Mouse (Mus musculus): ENCODE measurements around the gene Itga1. TPM values are rescaled to one million over a fixed set of nuclear protein-coding genes. Genes with fewer than 3 reads are reported as not detected.
A peak's percentile ranks its signal among the peaks of the same experiment; 100 is the strongest.

Itga1 gene
- polyA plus RNA-seq, 1 experiment from 2014 or later: 26.8 TPM

DNA sequence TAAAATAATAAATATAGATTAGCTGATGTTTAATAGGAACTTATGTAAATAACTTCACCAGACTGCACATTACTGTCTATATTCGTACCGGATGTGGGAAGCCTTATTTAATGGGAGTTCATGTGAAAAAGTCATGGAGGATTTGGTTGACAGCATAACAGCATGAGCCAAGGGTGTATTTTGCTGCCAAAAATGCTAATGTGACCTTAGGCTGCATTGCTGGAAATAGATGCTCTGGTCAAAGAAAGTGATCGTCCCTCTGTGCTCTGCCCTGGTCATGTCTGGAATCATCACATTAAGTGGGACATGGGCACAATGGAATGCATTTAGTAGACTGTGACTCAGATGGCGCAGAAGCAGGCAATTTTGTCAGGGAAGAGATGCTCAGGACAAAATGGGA, 64.5 kb downstream of the Itga1 start:
- Histone ChIP-seq H3K9ac (no peak overlapping the region), H3K4me3 (replicated peaks) (no peak overlapping the region), H3K9me3 (replicated peaks) (no peaks in the 10 kb centered on the region), H3K27ac (0 out of 2 replicates have a peak overlapping the region, but pooled peaks have one; percentile 22), H3K36me3 (no peaks in the 10 kb centered on the region), H3K27me3 (no peaks in the 10 kb centered on the region), H3K4me1 (peaks cover 7% of the 10 kb centered on the region; the same call in 1 of the 2 replicates), H3K4me2 (no peak overlapping the region)
- WGBS: 69% methylated on average over 4 of the region's 4 CpGs
- no peak for ATAC-seq (replicated peaks; ENCODE audit: low FRiP score)

DNA sequence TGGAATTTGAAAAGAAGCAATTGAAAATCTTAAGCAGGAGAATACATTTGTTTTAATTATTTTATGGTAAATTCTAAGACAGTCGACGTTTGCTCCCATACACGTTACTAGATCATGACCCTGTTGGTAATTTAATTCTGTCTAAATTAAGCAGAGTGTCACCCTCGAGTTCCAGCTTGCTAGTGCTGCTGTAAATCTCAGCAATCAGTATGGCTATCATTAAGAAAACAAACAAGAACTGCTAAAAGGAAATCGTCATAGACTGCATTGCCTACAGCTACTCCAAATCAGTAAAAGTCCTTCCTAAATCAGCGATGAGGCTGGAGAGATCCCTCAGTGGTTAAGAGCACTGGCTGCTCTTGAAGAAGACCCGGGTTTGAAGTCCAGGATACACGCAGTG, 66.4 kb downstream of the Itga1 start:
- WGBS: 34% methylated on average over 8 of the region's 8 CpGs
- 0 out of 2 replicates have a peak, but pooled peaks have one; percentile 20 for ATAC-seq (replicated peaks; ENCODE audit: low FRiP score)
- Histone ChIP-seq H3K4me3 (replicated peaks) (no peak overlapping the region), H3K36me3 (no peaks in the 10 kb centered on the region), H3K9ac (no peak overlapping the region), H3K9me3 (replicated peaks) (no peaks in the 10 kb centered on the region), H3K27ac (no peak overlapping the region; the same call in 1 of the 2 replicates), H3K4me2 (no peak overlapping the region), H3K4me1 (peaks cover 7% of the 10 kb centered on the region; the same call in 1 of the 2 replicates), H3K27me3 (no peaks in the 10 kb centered on the region)

DNA sequence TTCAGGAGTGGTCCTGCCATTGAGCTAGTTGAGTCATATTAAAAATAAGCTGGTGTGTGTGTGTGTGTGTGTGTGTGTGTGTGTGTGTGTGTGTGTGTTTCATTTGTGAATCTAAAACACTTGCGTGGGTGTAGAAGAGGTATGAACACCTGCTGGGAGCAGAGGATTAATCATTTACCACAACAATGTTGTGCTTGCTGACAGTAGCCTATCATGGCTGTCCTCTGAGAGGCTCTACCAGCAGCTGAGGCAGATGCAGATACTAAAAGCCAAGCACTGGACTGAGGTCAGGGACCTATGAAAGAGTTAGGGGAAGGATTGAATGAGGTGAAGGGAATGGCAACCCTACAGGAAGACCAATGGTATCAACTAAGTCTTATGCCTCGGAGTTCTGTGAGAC, 68.6 kb downstream of the Itga1 start:
- H3K27me3 ChIP-seq: no peaks in the 10 kb centered on the region
- no peaks in the 10 kb centered on the region for H3K36me3 ChIP-seq
- no peak overlapping the region for H3K9ac ChIP-seq
- H3K9me3 ChIP-seq (replicated peaks): no peaks in the 10 kb centered on the region
- no peak overlapping the region for H3K4me3 ChIP-seq (replicated peaks)
- no peak overlapping the region for H3K27ac ChIP-seq
- ATAC-seq (replicated peaks; ENCODE audit: low FRiP score): peak; percentile 59
- 73% methylated on average over 2 of the region's 2 CpGs for WGBS
- H3K4me2 ChIP-seq: no peak overlapping the region
- peaks cover 7% of the 10 kb centered on the region; the same call in 1 of the 2 replicates for H3K4me1 ChIP-seq

DNA sequence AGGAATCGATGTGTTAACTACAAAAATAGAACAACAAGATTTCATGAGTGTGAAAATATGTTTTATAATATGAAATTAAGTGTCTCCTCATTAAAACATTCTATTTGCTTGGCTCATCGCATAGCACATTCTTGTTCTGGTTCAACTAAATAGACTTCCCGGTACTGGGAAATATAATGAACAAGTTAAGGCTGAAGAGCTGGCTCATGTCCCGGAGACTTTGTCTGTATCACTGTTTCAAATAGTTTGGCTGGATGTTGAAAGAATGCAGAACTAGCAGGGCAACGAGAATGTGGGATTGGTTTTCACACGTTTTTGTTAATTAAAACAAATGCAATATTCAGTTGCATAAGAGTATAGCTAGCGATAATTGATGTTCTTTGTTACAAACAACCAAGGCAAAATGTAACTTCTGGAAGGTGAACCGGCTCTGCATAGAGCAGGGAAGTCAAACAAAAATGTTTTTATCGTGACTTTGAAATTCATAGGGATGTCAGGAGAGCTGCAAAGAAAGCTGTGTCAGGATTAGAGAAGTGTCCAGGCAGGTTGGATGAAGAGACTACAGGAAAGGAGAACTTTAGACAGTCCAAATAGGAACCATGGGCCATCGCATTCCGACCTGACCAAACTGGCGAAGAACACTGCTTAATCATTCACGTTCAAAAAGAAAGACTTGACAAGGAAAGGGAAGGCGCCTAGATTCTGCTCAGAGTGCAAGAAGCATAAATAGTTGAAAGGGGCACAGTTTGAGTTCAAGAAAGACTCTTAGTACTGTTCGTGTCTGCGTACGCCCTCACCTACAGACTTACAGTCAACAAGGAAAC, 70.4 kb downstream of the Itga1 start:
- ATAC-seq (replicated peaks; ENCODE audit: low FRiP score): no peak
- 76% methylated on average over 17 of the region's 17 CpGs for WGBS
- Histone ChIP-seq H3K36me3 (no peaks in the 10 kb centered on the region), H3K9ac (no peak overlapping the region), H3K4me2 (no peak overlapping the region), H3K4me1 (no peaks in the 10 kb centered on the region), H3K9me3 (replicated peaks) (no peaks in the 10 kb centered on the region), H3K27ac (no peak overlapping the region), H3K4me3 (replicated peaks) (no peak overlapping the region), H3K27me3 (no peaks in the 10 kb centered on the region)

DNA sequence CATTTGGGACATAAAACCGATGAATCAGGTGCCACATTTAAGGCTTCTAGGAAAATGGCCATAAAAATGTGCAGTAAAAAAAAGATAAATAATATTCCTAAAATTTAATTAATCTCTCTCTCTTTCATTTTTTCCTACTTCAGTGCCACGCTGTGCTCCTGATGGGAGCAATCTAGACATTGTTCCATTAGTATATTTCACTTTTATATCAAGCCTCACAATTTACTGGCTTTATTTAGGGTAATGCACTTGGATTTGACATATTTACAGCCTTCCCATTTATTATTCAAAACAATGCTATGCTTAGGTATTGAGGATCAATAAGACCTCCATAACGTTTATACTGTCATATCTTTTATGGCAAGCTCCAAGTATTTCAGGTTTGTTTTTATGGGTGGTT, 76.4 kb downstream of the Itga1 start:
- no peak for ATAC-seq (replicated peaks; ENCODE audit: low FRiP score)
- no peak overlapping the region for H3K27ac ChIP-seq
- WGBS: 68% methylated on average over 3 of the region's 3 CpGs
- no peaks in the 10 kb centered on the region for H3K36me3 ChIP-seq
- no peaks in the 10 kb centered on the region for H3K9me3 ChIP-seq (replicated peaks)
- no peak overlapping the region for H3K9ac ChIP-seq
- no peak overlapping the region for H3K4me3 ChIP-seq (replicated peaks)
- H3K4me2 ChIP-seq: no peak overlapping the region
- H3K27me3 ChIP-seq: no peaks in the 10 kb centered on the region
- no peaks in the 10 kb centered on the region for H3K4me1 ChIP-seq

DNA sequence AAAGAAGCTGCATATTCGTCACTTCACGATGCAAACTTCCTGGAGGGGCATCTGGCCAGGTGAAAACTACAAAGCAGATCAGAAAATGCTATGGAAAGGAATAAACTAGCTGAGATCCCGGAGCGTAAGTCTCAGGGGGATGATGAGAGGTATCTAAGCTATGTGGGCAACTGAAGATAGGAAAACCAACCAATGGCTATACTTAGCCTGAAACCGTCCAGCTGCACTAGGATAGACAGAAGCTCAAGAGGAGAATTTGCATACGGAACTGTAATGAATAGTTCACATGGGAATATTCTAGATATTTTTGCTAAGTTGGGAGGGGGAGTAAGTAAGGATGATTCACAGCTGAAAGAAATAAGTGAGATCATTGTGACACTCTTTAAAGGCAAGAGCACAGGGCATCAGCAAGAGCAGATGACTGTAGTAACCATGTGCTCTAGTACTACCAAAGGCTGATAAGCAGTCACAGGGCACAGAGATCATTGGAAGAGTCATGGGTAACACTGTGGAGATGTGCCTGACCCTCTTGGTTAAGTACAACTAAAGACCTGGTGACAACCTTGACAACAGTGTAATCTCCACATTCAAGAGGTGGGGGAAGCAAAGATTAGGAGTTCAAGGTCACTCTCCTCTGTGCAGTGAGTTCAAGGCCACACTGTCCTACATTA, 79.5 kb downstream of the Itga1 start:
- Histone ChIP-seq H3K9ac (no peak overlapping the region), H3K9me3 (replicated peaks) (no peaks in the 10 kb centered on the region), H3K27me3 (no peaks in the 10 kb centered on the region), H3K4me2 (no peak overlapping the region), H3K27ac (no peak overlapping the region), H3K4me1 (no peaks in the 10 kb centered on the region), H3K36me3 (no peaks in the 10 kb centered on the region), H3K4me3 (replicated peaks) (no peak overlapping the region)
- 87% methylated on average over 6 of the region's 6 CpGs for WGBS
- no peak for ATAC-seq (replicated peaks; ENCODE audit: low FRiP score)

DNA sequence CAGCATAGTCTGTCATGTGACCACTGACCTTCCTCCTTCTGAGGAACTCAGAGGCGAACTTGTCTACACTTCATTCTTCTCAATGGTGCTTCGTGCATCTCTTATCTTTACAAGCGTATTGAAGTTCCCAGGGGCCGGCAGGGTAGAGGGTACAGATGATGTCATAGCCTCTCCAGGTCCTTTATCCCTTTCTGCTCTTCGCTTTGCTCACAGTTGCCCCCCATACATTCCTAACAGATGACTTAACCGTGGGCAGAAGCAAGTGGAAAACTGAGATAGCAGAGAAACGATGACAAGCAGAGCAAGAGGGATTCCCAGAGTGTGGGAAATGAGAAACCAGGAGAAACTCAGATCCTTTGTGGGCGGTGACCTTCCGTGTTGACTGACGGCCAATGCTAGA, 80.4 kb downstream of the Itga1 start:
- 74% methylated on average over 10 of the region's 10 CpGs for WGBS
- ATAC-seq (replicated peaks; ENCODE audit: low FRiP score): no peak
- Histone ChIP-seq H3K4me2 (no peak overlapping the region), H3K27ac (no peak overlapping the region), H3K36me3 (no peaks in the 10 kb centered on the region), H3K9ac (no peak overlapping the region), H3K9me3 (replicated peaks) (no peaks in the 10 kb centered on the region), H3K4me3 (replicated peaks) (no peak overlapping the region), H3K27me3 (no peaks in the 10 kb centered on the region), H3K4me1 (no peaks in the 10 kb centered on the region)

DNA sequence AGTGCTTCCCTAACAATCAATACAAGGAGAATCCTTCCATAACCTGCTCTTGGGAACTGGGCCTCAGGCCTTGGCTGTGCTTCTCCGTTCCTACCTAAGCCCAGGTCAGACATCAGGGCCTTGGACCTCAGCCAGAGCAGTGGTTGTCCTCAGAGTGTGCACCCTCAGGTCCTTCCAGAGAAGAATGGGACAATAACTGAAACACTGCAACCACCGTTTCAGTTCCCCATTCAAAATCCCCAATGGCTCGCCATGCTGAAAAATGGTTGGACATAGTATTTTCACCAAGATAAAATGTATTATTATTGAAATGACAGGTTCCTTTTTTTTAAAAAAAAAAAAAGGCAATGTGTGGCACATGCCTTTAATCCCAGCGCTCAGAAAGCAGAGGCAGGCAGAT, 81.0 kb downstream of the Itga1 start:
- WGBS: 94% methylated on average over 4 of the region's 4 CpGs
- Histone ChIP-seq H3K4me3 (replicated peaks) (no peak overlapping the region), H3K9ac (no peak overlapping the region), H3K27me3 (no peaks in the 10 kb centered on the region), H3K27ac (no peak overlapping the region), H3K4me2 (no peak overlapping the region), H3K36me3 (no peaks in the 10 kb centered on the region), H3K4me1 (no peaks in the 10 kb centered on the region), H3K9me3 (replicated peaks) (no peaks in the 10 kb centered on the region)
- ATAC-seq (replicated peaks; ENCODE audit: low FRiP score): no peak

DNA sequence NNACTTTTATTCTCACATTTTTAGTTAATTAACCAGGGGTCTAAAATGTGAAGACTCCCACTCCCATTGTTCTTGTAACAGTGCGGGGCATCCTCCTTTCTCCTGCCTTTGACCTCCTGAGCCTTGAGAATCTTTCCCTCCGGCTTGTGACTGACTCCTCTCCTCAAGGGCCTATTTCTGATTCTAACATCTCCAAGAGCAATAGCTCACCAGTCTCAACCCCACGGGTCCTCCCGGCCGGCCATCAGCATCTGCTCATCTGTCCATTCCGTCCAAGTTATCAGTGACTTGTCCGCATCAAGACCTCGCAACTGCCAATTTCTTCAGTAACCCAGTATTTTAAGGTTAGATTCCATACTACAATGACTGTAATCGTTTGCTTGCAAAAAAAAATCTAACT, 84.2 kb downstream of the Itga1 start:
- Histone ChIP-seq H3K9me3 (replicated peaks) (no peaks in the 10 kb centered on the region), H3K36me3 (no peaks in the 10 kb centered on the region), H3K4me1 (no peaks in the 10 kb centered on the region), H3K4me2 (no peak overlapping the region), H3K27me3 (no peaks in the 10 kb centered on the region), H3K4me3 (replicated peaks) (no peak overlapping the region), H3K27ac (no peak overlapping the region), H3K9ac (no peak overlapping the region)
- 87% methylated on average over 9 of the region's 9 CpGs for WGBS
- ATAC-seq (replicated peaks; ENCODE audit: low FRiP score): no peak

DNA sequence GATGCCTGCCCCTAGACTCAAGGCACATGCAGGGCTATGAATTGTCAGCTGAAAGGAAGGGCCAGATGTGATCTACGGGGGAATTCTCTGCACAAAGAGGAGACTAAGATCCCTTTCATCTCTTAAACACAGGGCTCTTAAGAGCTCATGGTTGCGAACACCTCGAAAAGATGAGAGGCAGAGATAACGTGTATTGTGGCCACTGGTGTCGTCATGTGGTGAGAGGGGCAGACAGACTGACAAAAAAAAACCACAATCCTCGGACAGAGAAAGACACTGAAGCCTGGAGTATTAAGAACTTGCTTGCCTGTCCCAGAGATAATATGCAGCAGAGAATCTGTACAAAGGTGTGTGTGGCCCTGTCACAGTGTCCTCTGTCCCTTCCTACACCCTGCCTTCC, 90.2 kb downstream of the Itga1 start:
- no peak overlapping the region for H3K27ac ChIP-seq
- no peaks in the 10 kb centered on the region for H3K9me3 ChIP-seq (replicated peaks)
- H3K4me1 ChIP-seq: no peaks in the 10 kb centered on the region
- no peak overlapping the region for H3K4me3 ChIP-seq (replicated peaks)
- H3K4me2 ChIP-seq: no peak overlapping the region
- H3K27me3 ChIP-seq: no peaks in the 10 kb centered on the region
- ATAC-seq (replicated peaks; ENCODE audit: low FRiP score): no peak
- peaks cover 3% of the 10 kb centered on the region; the same call in 1 of the 2 replicates for H3K36me3 ChIP-seq
- H3K9ac ChIP-seq: no peak overlapping the region
- 55% methylated on average over 6 of the region's 6 CpGs for WGBS

DNA sequence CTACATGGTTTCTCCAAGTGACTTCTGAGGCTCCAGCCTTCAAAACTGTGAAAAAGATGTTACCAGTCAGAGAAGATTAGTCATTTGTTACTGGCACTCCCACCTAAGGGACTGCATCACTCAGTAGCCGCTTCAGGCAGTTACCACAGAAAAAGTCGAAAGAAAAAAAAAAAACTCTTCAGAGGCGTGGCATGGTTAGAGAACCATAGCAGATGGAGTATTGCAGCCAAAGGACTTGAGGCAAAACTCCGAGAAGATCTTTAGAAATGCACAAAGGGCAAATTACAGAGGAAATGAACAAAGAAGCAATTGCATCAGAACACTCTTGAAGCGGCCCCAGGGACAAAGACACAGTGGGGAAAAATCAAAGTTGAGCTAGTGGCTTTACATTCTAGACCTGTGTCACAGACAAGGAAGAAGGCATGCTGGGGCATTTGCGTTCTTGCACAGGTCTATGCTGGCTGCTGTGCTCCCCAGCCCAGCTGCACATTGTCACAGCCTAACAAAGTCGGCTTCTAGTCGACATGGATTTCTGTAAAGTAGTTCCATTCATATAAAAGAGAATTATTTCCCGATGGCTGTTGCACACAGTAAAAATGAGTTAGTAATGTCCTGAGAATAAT, 95.4 kb downstream of the Itga1 start:
- 0 out of 2 replicates have a peak overlapping the region, but pooled peaks have one; percentile 30 for H3K27ac ChIP-seq
- WGBS: 51% methylated on average over 9 of the region's 9 CpGs

DNA sequence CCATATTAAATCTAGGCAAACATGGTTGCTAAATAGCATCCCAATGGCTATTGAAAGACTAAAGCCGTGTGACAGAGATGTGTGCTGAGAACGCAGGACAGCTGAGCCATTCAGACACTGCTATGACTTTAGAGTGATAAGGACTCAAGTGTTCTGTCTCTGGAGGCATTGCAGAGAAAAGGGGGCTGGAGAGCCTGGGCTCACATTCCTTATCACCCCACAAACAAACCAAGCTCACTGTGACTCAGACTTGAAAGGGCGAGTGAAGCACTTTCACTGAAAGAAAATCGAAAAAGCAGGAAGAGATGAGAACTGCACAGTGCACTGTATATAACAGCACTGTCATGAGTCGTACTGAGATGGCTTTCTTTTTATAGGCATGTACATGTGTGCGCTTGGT, 96.4 kb downstream of the Itga1 start:
- 83% methylated on average over 6 of the region's 6 CpGs for WGBS
- no peaks in the 10 kb centered on the region for H3K27me3 ChIP-seq
- H3K4me3 ChIP-seq (replicated peaks): no peak overlapping the region
- no peak overlapping the region for H3K9ac ChIP-seq
- H3K9me3 ChIP-seq (replicated peaks): no peaks in the 10 kb centered on the region
- no peak for ATAC-seq (replicated peaks; ENCODE audit: low FRiP score)
- H3K4me2 ChIP-seq: no peak overlapping the region
- peaks cover 8% of the 10 kb centered on the region for H3K4me1 ChIP-seq
- no peak overlapping the region for H3K27ac ChIP-seq
- H3K36me3 ChIP-seq: no peaks in the 10 kb centered on the region

More for the DNA sequence above, 95.4 kb downstream of the Itga1 start:
- H3K9ac ChIP-seq: no peak overlapping the region
- peaks cover 8% of the 10 kb centered on the region for H3K4me1 ChIP-seq
- no peak overlapping the region for H3K4me3 ChIP-seq (replicated peaks)
- no peak for ATAC-seq (replicated peaks; ENCODE audit: low FRiP score)
- no peaks in the 10 kb centered on the region for H3K9me3 ChIP-seq (replicated peaks)
- no peaks in the 10 kb centered on the region for H3K27me3 ChIP-seq
- no peaks in the 10 kb centered on the region for H3K36me3 ChIP-seq
- H3K4me2 ChIP-seq: no peak overlapping the region
